Mouse (Mus musculus): ENCODE data around the gene Adgrl3.

DNA sequence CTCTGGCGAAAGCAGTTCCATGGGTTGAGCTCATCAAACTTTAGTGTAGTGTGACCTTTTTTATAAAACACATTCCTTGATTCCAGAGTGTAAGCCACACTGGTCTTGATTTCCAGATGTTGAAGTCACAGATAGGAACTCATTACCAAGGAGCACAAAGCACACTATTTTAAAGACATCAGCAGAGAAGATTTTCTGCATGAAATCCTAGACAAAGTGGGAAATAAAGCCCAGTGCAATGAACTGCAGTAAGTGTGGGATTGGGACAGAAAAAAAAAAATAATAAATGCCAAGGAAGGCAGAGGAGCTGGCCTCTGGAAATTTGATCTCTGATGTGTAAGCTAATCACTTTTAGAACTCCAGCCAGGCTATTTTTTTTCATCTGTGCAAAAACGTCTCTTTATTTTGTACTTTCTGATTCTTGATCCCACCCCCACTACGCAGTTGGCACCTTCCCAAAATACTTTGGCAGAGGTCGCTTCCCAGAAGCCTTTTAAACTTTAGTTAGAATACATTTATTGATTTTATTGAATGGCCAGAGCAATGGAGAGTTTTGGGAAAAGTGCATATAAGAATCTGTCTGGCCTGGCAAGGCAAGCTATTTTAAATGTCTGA, 169.0 kb downstream of the Adgrl3 start:
- TF ChIP-seq CTCF (IDR thresholded peaks at IDR 0.05; ENCODE audit: control insufficient read depth, insufficient read depth, insufficient replicate concordance, low read depth, low read length) (no peak), POLR2A (IDR thresholded peaks at IDR 0.05; ENCODE audit: control insufficient read depth, low read depth, low read length) (no peak)
